Mouse (Mus musculus) kidney, postnatal 10 days (tissue): ENCODE data around the gene Hoxc13.

Experiments
- DNase-seq: peaks from one replicate; pipeline ENCODE4 v3.0.0; 2021; ENCODE audit warnings: mixed read lengths

Gene Hoxc13

DNA sequence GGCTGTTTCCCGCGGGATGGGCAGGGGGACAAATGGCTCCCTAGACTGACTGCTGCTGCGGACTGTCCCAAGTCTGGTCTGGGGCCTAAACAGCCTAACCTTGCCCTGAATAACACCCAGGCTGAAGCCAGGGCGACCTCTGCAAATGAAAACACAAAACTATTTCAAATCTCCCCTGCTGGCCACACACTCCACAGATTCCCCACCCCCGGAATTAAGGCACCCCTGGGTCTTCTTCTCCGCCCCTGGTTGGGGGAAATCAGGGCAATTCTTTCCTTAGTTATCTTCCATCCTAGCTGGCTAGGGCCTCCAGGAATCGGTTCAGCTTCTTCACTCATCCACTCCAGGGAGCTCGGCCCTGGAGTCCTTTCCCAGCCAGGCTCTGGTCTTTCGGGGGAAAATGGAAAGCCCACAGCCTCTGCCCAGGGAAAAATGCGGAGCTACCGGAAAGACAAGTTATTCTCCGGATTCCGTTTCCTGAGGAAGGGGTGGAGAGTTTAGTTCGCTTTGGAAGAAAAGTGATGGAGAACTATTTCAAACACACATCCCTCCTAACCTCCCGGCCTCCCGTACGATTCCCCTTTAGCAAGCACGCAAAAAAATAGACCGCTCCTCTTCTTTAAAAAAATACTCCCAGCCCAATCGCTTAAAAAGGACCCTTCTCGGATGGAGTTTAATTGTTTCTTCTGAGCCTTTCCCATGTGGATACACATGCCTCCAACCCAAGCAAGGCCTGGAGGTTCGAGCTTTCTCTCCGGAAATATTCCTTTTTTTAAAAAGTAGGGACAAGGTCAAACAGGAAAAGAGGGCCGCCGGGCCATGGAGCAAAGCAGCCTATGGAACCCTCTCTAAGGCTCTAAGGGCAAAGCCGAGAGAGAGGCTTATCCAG lies 44.3 kb downstream of the Hoxc13 start:
- peak; percentile 55 for DNase-seq

DNA sequence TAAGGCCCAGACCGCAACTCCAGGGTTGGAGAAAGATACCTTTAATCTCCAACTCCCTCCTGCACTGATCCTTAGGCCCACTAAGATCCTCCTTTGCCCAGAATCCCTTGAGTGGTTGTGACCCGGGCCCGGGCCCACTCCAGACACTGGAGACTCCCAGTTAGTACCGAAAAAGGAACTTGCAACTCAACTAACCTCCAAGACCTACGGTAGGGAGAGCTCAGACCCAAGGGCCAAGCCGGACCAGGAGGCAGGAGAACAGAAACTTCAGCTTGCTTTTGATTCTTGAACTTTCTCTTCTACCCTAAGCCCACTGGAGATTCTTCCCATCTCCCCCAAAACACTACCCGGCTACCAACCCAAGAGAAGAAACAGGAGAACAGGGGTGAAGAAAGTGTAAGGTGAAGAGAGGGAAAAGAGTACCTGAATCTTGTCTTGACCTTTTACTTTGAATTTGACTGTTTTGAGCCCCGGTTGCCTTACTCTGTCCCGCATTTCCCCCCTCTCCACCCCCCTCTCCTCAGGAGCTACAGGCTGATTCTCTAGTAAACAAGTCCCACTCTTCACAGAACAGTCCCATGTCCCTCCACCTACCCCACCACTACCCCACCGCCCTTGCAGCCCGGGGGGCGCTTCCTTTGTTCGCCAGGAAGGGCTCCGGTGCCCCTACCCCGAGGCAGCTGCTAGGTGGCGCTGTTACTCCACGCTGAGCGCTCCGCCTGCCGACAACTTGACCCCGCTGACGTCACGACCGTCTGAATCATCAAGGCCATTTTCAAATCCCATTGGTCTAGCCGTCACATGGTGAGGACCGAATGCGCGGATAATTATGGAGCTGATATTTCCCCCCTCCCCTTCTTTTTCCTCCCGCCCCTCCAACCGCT lies 45.2 kb downstream of the Hoxc13 start:
- peak; percentile 99 for DNase-seq

DNA sequence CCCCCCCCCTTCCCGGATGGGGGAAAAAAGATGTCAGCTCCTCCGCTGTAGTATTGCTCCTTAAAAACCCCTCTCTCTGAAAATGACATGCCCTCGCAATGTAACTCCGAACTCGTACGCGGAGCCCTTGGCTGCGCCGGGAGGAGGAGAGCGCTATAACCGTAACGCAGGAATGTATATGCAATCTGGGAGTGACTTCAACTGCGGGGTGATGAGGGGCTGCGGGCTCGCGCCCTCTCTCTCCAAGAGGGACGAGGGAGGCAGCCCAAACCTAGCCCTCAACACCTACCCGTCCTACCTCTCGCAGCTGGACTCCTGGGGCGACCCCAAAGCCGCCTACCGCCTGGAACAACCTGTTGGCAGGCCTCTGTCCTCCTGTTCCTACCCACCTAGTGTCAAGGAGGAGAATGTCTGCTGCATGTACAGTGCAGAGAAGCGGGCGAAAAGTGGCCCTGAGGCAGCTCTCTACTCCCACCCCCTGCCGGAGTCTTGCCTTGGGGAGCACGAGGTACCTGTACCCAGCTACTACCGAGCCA lies 45.9 kb downstream of the Hoxc13 start, which contains the start of gene Hoxc10:
TSS of gene Hoxc10 (plus strand) at position 21 of the 536 bp plus-strand sequence.
- DNase-seq, result peak; percentile 60

DNA sequence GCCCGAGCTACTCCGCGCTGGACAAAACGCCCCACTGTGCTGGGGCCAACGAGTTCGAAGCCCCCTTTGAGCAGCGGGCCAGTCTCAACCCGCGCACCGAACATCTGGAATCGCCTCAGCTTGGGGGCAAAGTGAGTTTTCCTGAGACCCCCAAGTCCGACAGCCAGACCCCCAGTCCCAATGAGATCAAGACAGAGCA lies 46.3 kb downstream of the Hoxc13 start, which contains the start of gene Hoxc5:
TSS of gene Hoxc5 (plus strand) at position 132 of the 199 bp plus-strand sequence.
- DNase-seq, result no peak

DNA sequence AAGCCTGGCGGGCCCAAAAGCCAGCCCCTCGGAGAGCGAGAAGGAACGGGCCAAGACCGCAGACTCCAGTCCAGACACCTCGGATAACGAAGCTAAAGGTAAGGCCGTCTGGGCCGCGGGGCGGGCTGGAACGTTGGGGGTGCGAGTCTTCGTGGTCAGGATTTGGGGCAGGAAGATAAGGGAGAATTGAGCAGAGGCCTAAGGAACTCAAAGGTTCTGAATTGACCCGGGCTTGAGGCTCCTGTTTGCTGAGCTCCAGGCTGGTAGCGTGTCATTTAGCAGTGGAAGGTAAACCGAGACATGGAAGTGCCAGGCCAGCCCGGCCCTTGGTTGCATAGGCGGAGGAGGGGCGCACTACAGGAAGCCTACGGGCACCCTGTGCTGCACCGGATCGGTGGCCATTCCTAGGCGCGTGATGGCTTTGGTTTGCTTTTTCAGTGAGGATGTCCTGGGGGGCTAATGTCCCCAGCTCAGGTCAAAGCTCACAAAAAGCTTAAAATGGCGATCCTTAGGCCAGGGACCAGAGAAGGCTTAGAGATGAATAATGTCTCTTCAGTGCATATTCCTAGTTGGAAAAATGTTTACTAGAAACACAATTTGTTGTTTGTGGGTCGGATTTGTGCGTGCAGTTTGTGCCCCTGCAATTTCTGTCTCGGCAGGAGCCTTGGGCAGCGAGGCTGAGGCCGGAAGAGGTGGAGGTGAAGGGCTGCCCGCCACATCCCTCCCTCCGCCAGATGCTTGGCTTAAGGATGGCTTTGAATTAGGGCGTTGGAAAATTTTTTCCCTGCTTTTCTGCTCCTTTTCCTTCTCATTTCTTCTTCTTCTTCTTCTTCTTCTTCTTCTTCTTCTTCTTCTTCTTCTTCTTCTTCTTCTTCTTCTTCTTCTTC lies 46.9 kb downstream of the Hoxc13 start:
- peak; percentile 61 for DNase-seq

DNA sequence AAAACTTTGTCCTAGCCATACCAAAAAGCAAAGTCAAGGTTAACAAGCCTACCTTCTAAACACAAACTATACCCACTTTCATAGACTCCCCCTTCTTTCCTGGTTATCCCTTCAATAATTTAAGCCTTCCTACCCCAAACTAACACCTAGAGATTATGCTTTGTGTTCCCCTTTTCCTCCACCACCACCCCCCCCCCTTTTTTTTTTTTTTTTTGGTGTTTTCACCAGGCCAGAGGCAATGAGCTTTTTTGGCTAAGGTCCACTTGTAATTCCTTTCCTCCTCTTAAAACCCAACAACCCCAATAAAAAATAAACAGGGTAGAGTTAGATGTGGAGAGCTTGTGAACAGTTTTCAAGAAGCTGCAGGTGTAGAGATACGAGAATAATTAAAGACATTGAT lies 48.4 kb downstream of the Hoxc13 start:
- DNase-seq, result no peak

DNA sequence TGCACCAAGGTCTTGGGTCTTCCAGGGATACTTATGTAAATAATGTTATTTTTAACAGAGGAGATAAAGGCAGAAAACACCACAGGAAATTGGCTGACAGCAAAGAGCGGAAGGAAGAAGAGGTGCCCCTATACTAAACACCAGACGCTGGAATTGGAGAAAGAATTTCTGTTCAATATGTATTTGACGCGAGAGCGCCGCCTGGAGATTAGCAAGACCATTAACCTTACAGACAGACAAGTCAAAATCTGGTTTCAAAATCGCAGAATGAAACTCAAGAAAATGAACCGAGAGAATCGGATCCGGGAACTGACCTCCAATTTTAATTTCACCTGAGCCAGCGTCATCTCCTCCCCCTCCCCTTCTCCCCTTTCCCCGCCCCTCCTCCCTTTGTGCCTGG lies 49.8 kb downstream of the Hoxc13 start:
- peak; percentile 75 for DNase-seq

DNA sequence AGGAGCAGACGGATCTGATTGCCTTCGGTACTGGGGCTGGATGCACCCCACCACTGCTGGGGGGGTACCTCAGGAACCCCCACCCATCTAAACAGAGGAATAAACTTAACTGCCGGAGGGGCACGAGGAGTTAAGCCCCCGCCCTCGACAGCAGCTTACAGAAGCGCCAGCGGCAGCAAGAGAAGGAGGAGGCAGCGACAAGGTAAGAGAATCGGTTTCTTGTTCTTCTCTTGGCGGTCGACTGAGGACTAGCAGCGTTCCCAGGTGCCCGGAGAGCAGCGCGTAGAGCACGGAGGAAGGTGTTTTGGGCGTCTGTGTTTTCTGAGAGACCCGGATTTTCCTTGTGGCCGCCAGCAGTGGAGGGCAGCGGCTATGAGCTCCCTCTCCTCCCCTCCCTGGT lies 51.4 kb downstream of the Hoxc13 start:
- DNase-seq, result no peak

DNA sequence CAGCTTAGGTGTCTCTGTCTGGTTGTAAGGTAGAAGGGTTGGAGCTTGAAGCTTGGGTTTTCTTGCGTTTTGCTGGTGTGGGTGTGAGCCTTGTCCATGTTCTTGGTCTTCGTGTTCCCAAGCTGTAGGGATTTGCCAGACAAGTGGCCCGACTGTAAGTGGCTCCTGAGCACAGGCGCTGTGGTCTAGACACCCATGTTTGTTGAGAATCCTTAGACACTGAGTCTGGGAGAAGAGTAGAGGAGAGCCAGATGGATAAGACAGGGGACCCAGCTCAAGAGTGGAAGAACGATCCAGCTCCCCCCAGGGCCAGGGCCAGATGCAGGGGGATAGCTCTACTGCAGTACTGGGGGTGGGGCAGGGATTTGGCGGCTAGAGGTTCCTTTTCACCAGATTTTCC lies 51.9 kb downstream of the Hoxc13 start:
- peak; percentile 37 for DNase-seq

DNA sequence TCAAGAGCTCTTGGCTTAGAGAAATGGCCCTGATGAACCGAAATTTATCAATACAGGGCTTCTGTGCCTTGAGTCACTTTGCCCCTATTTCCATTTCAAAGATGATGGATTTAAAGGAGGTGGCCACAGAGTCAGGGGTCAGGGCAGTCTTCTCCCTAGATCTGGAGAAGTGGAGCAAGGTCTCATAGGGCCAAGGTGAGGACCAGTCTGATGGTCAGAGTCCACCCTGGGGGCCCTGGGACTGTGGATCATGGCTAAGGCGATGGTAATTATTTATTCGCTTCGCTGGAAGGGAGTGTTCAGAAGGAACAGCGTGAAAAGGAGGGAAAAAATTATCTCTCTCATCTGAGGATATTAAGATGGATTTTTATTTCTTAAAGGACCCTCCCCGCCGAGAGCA lies 54.1 kb downstream of the Hoxc13 start:
- DNase-seq, result peak; percentile 38

DNA sequence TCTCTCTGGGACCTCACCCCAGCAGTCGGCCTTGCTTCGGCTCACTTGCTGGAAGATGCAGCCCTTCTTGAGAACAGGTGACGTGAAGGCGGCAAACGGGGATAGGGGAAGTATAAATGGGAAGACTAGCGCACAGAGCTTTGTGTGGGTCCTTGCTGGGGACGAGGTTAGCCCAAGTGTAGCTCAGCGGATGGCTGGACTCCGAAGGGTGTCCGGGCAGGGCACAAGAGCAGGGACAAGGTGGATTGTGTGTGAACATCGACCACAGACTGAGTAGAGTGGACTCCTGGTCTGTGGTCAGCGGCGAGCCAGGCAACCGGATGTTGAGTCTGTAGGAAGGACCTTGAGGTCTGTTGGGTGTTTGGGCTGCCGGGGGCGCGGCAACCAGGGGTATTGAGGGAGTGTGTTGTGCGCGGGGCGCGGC lies 54.8 kb downstream of the Hoxc13 start:
- DNase-seq, result peak; percentile 77

DNA sequence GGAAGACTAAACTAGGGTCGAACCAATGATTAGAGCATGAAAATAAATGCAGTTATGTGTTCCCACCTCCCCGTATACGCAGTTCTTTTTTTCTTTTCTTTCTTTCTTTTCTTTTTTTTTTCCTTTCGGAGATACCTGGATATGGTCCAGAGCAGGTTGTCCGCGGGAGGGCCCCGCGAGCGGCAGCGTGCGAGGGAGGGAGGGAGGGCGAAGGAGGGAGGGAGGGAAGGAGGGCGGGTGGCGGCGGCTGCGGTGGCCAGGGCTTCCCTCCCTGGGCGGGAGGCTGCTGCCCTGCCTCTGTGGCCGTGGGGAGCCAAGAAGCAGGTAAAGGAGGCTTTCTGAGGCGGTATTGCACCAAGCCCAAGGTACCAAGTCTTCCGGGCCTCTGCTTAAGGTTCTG lies 55.3 kb downstream of the Hoxc13 start, which contains the start of gene Hoxc9:
TSS of gene Hoxc9 (plus strand) at position 269 of the 400 bp plus-strand sequence.
- peak; percentile 59 for DNase-seq

DNA sequence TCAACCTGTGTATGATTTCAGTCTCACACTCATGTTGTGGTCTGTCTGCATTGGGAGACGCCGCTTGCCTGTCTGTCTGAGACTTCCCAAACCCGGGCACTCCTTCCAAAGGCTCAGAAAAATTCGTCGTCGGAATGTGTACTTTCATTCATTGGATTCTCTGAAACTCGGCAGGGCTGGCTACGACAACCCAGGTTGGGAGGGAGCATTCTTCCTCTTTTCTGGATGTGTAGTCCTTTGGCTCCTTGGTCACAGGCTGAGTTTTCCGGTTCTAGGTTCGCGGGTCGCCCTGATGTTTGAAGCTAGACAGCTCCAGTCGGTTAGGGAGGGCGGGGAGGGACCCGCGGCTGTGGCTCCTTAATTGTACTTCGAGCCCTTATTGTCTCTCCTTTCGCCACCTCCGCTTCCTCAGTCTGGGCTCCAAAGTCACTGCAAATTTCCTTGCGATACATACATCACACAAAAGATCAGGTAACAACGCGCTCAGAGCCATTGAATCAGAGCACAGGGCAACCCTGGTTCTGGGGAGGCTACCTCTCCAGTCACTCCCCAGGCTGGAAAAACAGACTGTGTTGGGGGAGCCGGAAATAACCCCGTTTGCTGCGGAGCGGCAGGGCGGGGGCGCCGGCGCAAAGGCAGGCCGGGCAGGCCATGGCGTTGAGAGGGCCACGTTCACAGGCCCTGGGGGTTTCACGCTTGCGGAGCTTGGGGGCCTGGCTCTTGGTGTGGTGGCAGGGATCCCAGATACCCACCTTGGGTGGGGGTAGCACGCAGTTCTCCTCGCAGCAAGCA lies 55.9 kb downstream of the Hoxc13 start:
- DNase-seq, result peak; percentile 68

DNA sequence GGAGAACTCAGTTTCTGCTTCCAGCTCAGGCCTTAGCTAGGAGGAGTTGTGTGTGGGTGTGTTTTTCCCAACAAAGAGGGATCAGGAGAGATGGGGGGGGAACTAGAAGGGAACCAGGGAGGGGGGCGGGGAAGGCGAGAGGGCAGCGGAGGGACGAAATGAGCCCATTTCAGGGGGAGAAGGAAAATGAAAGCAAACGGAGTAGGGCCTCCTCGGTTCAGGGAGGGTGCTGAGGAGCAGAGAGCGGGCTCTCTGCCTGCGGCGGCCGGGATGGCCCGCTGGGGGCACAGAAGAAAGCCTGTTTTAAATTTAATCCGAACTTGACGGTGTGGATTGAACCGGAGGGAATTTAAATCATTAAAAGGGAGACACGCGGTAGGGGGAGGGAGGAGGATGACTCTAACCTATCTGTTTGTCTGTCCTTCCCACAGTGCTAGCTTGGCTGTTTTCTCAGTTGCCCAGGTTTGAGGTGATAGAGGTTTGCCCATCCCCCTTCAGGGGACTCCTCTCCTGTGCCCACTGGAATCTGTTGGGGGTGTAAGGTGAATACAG lies 56.6 kb downstream of the Hoxc13 start:
- DNase-seq, result no peak
